Mouse (Mus musculus): ENCODE data around the gene Fam89b.
"Not testable (repeated sequence)": the region's sequence is repeated elsewhere in the genome, so short reads cannot be mapped to it uniquely, and the experiment has no call there.

Gene Fam89b

DNA sequence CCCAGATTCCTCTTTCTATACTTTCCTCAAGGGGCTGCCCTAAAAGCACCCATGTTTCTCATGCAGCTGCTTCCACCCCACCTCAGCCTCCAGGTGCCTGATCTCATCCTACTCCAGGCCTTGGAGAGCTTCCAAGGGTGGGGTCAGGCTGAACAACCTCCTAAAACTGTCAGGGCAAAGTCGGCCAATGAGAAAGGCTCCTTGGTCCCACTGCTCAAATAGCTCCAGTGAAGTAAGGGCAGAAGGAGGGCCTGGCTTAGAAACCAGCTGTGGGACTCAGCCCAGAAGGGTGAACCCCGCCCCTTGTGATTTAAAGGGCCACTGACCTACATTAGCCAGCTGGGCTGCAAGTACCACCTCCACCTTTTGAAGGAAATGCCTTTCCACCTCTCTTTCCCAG, 15.7 kb downstream of the Fam89b start:
- in situ Hi-C loops (cut with MboI, MseI) = no loop called here

DNA sequence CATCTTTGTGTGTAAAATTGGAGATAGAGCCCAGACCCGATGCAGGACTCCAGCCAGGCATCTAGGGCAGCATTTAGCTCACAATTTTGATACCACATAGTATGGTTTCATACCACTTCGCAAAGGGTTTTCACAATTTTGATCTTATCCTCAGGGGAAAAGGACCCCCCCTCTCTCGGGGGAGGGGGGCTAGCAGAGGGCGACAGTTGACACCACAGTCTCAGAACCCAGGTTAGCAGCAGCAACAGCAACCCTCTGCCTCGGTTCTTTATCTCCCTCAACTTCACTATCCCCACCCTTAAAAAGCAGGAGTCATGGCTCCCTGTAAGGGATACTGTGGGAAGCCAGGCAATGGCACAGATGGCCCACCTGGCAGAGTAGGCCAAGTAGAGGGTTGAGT, 16.2 kb downstream of the Fam89b start:
- in situ Hi-C loops (cut with MboI, MseI) = no loop called here

DNA sequence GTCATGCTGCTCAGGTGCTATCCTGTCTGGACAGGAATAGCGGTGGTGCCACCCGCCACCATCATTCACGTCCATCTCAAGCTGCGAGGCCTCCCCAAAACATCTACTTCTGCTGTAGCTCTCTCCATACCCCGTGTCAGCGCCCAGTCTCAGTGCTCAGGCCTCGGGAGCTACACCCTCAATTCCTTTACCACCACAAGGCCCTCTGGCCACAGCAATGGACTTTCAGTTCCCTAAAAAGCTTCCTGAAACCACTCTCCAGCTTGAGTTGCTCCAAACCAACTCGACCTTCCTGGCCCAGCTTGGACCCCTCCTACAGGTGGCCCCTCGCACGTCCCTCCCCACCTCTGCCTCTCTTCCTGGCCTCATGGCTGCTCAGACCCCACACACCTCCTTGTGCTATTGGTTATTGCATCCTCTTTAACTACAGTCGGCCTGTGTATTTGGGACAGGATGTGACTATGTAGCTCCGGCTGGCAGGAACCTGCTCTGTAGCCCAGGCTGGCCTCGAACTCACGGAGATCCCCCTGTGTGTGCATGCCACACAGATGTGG, 17.5 kb downstream of the Fam89b start:
- in situ Hi-C loops (cut with MboI, MseI) = no loop called here

DNA sequence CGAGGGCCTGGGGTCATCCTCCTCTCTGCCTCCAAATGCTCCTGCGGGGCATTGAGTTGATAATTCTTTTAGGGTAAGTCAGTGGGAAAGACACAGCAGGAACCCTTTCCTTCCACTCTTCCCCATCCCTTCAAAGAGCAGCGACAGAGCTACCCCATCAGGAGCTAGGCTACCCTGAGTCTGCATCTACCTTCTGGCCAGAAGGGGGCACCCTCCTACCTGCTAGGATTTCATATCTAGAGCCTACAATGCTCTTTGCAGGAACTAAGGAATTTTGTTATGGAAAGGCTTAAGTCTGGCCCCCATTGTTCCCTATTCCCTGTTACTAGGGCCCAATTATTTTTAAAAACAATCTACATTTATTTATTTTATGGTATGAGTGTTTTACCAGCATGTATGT, 18.2 kb downstream of the Fam89b start:
- in situ Hi-C loops (cut with MboI, MseI) = no loop called here

DNA sequence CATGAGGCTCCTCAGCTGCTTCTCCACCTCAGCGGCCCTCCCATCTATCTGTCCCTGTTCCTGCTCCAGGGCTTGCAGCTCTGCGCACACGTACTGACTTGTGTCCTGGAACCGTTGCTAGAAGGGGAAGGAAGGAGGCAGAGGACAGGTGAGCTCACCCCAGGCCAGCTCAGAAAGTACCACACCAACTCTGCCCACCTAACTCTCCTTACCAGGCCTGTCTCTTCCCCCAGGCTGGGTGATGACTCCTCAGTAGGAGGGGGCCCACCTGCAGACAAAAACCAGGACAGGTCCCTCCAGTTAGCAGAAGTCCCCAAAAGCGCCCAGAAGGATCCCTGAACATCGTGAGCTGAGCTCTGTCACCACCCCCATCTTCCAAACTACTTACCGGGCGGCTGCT, 18.9 kb downstream of the Fam89b start:
- in situ Hi-C loops (cut with MboI, MseI) = no loop called here

DNA sequence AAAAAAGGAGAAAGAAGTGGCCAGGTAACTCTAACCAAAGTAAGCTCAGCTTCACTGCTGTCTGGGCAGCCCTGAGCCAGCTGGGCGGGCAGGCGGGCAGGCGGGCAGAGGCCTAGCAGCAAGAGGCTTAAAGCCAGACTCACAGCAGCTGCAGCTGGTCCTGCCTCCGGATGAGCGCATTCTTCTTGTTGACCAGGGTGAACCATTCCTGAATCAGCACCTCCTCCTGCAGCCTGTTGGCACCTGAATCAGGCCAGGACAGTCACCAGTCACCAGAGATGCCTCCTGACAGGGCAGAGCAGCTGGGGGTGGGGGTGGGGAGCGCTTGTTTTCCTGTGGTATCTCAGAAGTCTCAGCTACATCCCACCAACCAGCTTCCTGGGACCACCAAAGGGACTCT, 19.4 kb downstream of the Fam89b start:
- in situ Hi-C loops (cut with MboI, MseI) = no loop called here

DNA sequence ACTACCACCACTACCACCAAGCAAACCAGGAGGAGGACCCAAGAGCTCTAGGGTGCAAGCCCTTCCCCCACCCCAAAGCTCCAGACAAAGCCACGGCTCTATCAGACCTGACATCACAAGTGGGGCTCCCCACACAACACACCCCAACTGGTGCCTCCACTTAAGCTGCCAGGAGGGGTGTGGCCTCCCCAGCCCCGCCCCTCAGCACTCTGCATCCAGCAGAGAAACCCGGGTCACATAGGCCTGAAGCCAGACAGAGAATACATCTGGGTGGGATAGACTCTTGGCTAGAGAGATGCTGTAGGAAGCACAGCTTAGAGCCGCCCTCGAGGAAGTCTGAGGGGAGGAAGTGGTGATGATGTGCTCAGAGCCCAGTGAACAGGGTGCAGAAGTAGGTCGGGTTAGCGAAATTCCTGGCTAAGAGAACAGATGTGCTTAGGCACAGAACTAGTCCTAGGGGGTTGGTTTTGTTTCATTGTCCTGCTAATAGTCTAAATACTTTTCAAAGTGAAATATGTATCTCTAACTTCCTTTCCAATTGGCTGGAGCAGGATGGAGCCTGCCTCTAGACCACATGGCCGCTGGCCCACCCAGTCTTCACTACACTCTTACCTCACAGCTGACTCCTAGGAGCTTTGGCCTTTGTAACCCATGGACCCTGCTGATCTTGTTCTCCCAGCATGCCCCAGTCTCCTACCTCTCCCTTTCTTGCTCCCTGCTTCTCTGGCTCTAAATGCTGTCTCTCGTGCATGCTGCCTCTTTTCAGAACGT, 24.5 kb downstream of the Fam89b start:
- in situ Hi-C loops (cut with MboI, MseI) = no loop called here

DNA sequence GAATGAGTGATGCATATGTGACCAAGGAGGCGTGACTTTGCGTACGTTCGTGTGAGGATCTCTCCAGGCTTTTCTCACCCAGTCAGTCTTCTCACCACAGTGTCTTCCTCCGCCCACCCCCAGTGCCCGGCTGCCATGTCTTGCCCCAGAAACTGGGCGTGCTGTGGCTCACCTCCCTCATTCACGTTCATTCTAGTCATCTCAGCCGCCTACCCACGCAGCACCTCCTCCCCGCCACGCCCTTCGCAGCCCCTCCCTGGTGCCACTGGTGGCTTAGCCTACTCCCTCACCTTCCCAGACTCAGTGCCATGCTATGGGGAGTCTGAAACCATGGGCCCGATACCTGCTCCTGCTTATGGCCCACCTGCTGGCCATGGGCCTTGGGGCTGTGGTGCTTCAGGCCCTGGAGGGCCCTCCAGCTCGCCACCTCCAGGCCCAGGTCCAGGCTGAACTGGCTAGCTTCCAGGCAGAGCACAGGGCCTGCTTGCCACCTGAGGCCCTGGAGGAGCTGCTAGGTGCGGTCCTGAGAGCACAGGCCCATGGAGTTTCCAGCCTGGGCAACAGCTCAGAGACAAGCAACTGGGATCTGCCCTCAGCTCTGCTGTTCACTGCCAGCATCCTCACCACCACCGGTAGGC, 25.2 kb downstream of the Fam89b start, which contains the start of gene Kcnk7:
Gene Kcnk7 (plus strand): TSS at position 205 of the 638 bp plus-strand sequence.
- in situ Hi-C loops (cut with MboI, MseI) = no loop called here

DNA sequence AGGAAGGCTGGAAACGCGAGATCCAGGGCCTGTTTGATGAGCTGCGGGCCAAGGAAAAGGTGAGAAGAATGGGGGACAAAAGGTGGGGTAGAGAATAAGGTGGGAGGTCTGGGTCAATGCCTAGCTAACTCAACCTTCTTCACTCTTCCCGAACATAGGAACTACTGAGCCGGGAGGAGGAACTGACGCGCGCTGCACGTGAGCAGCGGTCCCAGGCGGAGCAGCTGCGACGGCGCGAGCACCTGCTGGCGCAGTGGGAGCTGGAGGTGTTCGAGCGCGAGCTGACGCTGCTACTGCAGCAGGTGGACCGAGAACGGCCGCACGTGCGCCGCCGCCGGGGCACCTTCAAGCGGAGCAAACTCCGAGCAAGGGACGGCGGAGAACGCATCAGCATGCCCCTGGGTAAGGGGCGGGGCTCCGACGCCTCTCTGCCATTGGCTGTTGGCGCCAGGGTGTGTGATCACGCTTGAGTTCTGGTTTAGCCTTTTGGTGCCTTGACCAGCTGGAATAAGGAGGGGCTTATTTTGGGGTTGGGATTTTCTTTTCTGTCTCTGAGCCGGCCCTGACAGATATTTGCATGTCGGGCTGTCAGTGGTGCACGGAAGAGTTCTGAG, 33.5 kb downstream of the Fam89b start:
- in situ Hi-C loops (cut with MboI, MseI) = no loop called here

DNA sequence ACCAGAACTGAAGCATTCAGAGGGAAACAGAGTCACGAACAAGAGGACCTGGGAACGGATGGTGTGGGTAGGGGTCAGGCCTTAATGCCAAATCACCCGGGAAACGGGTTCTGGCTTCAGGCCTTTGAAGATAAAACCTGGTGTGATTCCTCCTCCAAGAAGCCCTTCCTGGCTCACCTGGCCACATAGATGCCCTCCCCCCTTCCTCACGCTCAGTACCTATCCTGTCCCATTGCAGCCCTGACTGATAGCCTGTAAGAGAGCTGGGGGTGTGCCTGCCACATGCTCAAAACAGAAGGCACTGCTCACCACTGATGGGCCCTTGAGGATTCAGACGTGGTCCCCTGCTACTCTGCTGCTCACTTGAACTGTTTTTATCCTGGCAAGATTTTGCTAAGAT, 35.7 kb downstream of the Fam89b start:
- in situ Hi-C loops (cut with MboI, MseI) = no loop called here

DNA sequence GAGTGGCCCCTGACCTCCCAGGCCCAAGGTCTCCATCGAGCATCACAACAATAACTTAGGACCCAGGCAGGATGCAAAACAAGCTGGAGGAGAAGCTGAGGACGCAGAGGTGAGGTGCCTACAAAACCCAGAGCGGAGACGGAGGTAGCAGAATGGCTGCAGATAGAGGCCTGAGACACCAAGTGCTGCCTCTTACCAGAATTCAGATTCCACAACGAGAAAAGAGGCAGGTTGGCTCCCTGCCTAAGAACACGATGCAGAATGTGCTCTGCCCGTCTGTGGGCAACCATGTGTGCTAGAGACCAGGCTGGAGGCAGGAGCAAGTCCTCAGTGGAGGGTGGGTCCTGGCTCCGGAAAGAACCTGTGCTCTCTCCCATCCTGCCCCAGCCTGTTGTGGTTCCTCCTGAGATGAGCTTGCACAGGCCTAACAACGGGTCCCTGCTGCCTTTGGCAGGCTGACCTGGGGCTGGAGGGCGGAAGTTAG, 36.5 kb downstream of the Fam89b start:
- in situ Hi-C loops (cut with MboI, MseI) = no loop called here

DNA sequence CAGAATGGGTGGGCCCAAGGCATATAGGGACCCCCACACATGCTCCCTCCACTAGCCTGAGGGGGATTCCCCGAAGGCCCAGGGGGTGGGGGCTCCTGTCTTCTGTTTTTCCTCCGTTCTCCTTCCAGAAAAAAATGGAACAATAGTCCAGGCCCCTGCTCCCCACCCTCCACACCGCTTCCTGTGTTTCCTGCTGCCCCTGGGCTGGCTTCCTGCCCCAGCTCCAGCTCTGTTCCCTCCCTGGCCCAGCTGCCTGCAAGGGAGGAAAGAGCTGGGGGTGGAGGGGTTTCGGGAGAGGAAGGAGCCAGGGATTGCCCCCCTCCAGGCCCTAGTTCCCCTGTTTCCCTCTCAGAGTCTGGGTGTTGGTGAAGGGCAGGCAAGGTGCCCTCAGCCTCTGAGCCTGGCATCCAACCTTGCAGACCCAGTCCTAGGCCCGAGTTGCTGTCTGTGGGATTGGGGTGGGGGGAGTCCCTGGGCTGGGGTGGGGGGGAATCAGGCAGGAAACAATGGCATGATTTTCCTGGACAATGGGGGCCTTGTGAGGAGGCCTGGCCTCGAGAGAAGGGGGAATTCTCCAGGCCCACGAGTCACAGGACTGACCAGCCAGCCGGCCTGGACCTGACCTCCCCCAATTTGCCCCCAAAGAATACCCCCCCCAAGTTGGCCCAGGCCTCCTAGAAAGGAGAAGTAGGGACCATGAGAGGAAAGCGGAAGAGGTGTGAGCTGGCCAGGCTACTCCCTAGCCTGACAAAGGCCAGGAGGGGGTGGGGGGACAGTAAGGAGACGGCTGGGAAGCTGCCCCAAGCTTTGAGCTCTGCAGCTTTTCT, 37.2 kb downstream of the Fam89b start:
- in situ Hi-C loops (cut with MboI, MseI) = no loop called here

DNA sequence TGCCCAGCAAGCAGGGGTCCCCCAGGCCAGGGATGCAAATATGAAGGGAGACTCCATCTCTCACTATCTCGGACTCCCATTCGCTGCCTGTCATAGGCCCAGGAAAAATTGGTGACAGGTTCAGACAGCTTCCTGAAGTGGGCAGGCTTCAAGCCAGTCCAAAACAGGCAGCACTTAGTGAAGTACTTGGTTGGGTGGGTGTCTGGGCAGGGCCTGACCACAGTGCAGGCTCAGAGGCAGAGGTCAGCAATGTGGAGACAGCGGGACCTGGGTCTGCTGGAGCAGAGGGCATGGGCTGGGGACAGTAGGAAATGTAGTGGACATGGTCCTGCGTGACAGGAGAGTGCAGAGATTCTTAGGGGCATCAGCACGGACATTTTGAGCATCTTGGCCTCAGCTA, 37.9 kb downstream of the Fam89b start:
- in situ Hi-C loops (cut with MboI, MseI) = no loop called here

DNA sequence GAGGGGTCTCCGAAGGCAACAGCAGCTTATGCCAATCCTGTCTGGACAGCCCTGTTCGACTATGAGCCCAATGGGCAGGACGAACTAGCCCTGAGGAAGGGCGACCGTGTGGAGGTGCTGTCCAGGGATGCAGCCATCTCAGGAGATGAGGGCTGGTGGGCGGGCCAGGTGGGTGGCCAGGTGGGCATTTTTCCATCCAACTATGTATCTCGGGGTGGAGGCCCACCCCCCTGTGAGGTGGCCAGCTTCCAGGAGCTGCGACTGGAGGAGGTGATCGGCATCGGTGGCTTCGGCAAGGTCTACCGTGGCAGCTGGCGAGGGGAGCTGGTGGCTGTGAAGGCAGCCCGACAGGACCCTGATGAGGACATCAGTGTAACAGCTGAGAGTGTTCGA, 39.1 kb downstream of the Fam89b start:
- in situ Hi-C loops (cut with MboI, MseI) = no loop called here

DNA sequence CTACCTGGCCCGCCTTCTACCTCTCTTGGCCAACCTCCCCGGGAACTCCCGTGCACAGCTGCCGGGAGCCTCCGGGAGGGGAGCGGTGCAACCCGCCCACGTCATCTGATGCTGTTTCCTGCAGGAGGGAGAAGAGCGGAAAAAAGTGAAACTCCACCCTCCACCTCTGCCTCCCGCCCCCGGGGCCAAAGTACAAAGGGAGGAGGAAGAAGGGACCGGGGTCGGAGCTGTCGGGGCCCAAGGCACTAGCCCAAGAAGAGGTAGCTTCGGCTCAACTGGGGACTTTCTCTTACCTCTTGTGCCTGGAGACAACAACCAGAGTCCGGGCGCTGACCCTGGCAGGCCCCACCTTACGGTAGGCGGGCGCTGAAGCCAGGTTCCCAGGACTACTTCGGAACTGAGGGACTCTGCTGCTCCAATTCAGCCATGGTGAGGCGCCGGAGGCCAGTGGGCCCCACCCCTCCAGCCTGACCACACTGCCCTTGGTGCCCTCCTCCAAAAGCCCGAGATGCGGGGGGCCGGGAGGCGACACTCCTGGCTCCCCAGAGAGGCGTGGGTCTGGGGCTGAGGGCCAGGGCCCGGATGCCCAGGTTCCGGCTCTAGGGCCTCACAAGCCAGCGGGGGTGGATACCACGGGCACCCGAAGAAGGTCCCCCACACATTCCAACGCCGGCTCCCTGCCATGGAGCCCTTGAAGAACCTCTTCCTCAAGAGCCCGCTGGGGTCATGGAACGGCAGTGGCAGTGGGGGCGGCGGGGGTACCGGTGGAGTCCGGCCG, 39.7 kb downstream of the Fam89b start:
- in situ Hi-C loops (cut with MboI, MseI) = no loop called here

DNA sequence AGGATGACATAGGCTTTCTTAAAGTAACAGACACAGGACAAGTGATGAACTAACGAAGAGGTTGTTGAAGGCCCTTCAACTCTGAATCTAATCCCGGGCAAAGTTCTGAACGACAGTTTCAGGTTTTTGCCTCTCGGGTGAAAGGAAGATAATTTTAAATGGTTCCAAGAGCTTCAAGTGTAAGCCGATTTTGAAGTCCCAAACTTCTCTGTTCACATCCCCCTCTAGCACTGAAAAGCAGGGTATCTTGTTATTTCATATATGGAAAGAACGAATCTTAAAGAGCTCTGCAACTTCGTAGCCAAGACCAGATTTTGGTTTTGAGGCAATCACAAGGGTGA, 40.4 kb downstream of the Fam89b start:
- in situ Hi-C loops (cut with MboI, MseI) = no loop called here

DNA sequence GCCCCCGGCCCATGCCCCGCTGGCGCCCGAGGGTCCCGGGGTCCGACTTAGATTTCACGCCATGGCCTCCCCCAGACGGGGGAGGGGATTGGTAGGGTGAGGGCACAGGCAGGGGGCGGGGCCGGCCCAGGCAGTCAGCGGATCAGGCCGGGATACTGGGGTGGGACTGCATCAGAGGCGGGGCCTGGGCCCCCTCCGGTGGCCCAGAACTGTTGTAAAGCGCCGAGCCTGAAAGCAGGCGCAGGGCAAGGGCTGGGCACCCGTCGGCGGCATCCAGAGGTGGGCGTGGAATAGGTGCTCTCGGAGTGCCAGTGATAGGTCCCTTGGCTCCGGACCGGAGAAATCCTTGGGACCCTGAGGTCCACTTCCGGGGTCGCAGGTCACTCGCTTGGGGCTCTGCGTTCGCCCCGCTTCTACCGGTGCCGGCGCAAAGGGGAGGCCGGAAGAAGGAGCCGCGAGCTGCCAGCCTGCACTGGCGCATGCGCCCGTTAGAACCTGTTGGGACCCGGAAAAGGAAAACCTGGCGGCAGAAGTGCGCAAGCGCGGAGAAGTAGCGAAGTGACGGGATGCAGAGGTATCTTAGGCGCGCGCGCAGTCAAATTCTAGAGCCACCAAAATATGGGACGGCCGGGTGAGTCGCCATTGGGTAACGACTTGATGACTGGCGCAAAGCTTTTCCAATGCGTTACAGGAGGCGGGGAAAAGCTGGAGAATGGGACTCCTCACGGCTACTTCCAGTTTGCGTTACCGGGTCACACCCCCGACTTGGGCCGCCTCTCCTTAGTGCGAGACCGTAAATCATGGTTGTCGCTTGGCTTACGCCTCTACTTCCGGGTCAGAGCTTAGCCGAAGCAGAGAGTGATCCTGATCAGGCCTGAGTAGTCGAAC, 41.0 kb downstream of the Fam89b start, which contains the start of the genes Map3k11 and Pcnx3:
Gene Map3k11 (plus strand): TSS at position 543 of the 888 bp plus-strand sequence.
Gene Pcnx3 (minus strand): TSS at position 709 of the 888 bp plus-strand sequence.
- in situ Hi-C loops (cut with MboI, MseI) = no loop called here

DNA sequence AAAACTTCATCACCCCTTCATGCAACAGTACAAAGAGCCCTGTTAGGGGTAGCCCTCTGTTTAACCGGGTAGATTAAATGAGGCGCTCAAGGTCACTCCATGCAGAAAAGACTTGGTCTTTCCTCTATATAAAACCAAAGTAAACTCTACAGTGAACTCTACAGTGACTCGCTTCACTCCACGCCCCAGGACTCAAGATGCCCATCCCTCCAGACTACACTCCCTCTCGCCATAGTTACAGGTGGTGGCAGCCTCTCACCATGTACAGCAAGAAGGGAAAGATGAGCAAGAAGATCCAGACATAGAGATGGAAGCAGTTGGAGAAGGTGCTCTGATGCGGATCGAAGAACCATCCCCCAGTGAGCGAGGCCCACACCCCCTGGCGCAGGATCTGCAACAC, 41.7 kb downstream of the Fam89b start:
- in situ Hi-C loops (cut with MboI, MseI) = no loop called here

DNA sequence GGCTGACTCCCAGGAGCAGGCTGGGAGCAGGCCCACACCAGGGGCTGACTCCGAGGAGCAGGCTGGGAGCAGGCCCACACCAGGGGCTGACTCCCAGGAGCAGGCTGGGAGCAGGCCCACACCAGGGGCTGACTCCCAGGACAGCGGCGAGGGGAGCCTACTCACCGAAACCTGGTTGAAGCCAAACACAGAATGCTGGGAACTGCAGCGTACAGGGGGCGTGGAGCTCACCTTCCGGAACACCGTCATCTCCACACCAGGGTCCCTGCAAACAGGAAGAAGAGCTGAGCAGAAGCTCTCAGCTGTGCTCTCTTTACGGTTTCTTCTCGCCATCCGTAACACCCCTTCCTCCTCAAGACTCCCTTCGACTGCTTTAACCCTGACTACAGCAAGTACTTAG, 42.5 kb downstream of the Fam89b start:
- in situ Hi-C loops (cut with MboI, MseI) = not testable (repeated sequence)

DNA sequence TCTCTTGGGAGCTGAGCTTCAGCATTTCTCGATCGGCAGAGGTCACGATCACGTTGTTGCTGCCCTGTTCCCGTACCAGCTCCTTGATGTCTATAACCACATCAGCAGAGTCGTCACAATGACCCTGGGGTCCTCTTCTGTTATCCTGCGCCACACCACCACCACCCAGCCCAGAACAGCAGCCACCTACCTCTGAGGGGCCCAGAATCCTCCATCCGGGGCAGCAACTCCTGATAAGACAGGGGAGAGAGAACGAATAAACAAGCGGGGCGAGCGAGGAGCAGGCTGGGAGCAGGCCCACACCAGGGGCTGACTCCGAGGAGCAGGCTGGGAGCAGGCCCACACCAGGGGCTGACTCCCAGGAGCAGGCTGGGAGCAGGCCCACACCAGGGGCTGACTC, 43.0 kb downstream of the Fam89b start:
- in situ Hi-C loops (cut with MboI, MseI) = no loop called here
